Mouse (Mus musculus): ENCODE results near the gene Ptpn7. TPM values are rescaled to one million over a fixed set of nuclear protein-coding genes. Genes with fewer than 3 reads are reported as not detected.
"Not testable (repeated sequence)": the region's sequence is repeated elsewhere in the genome, so short reads cannot be mapped to it uniquely, and the experiment has no call there.

The Ptpn7 gene
- total and polyA plus RNA-seq, 3 experiments: 202 to 215 TPM; not detected in 1

- DNase-seq (ENCODE audit: low read depth, low spot score): peak; percentile 21
- Histone ChIP-seq H3K79me2 (ENCODE audit: control insufficient read depth, insufficient read depth, low read length, poor library complexity) (no peaks in the 10 kb centered on the region), H3K4me3 (ENCODE audit: control insufficient read depth in 1 of 2, insufficient read depth in 1 of 2, low read depth in 2 of 2, low read length in 2 of 2) (no peak overlapping the region), H3K4me1 (ENCODE audit: control insufficient read depth in 1 of 2, insufficient read depth in 2 of 2, low read length in 2 of 2) (no peaks in the 10 kb centered on the region), H3K9ac (ENCODE audit: control insufficient read depth, low read depth, low read length, poor library complexity, severe bottlenecking) (no peak overlapping the region), H3K27me3 (ENCODE audit: control insufficient read depth in 1 of 2, insufficient read depth in 2 of 2, low read length in 2 of 2) (peaks cover 0 to 1% of the 10 kb centered on the region in 2 experiments; a peak in 1 of 4 replicates), H3K36me3 (ENCODE audit: control insufficient read depth in 1 of 2, insufficient read depth in 2 of 2, low read length in 2 of 2) (no peaks in the 10 kb centered on the region), H3K27ac (ENCODE audit: control insufficient read depth, low read depth, low read length) (no peak overlapping the region), H3K9me3 (replicated peaks; ENCODE audit: insufficient read depth, low read length) (no peaks in the 10 kb centered on the region)
- TF ChIP-seq GATA1 (IDR thresholded peaks at IDR 0.05; ENCODE audit: low read depth, low read length): peak; percentile 26; the same call in 1 of the 2 replicates
- no peak for TF ChIP-seq NELFE (IDR thresholded peaks at IDR 0.05; ENCODE audit: low read depth, low read length)
- TF ChIP-seq KAT2A (conservative IDR thresholded peaks at IDR 0.05; ENCODE audit: low read depth, low read length): no peak
- peak; percentile 35; the same call in 1 of the 2 replicates for TF ChIP-seq RCOR1 (IDR thresholded peaks at IDR 0.05; ENCODE audit: low read depth, low read length)
- TF ChIP-seq POLR2A (IDR thresholded peaks at IDR 0.05; ENCODE audit: control insufficient read depth in 1 of 2, insufficient read depth in 1 of 2, low read depth in 1 of 2, low read length in 2 of 2, poor library complexity in 1 of 2): no peak
Measured at GRCm38 (mm10) chr1:135188197-135188596, 55.7 kb downstream of the Ptpn7 start.

- Histone ChIP-seq H3K4me3 (ENCODE audit: control insufficient read depth in 1 of 2, insufficient read depth in 1 of 2, low read depth in 2 of 2, low read length in 2 of 2) (no peak overlapping the region), H3K79me2 (ENCODE audit: control insufficient read depth, insufficient read depth, low read length, poor library complexity) (no peaks in the 10 kb centered on the region), H3K9me3 (replicated peaks; ENCODE audit: insufficient read depth, low read length) (no peaks in the 10 kb centered on the region), H3K9ac (ENCODE audit: control insufficient read depth, low read depth, low read length, poor library complexity, severe bottlenecking) (no peak overlapping the region), H3K27ac (ENCODE audit: control insufficient read depth, low read depth, low read length) (no peak overlapping the region), H3K36me3 (ENCODE audit: control insufficient read depth in 1 of 2, insufficient read depth in 2 of 2, low read length in 2 of 2) (no peaks in the 10 kb centered on the region), H3K4me1 (ENCODE audit: control insufficient read depth in 1 of 2, insufficient read depth in 2 of 2, low read length in 2 of 2) (no peaks in the 10 kb centered on the region), H3K27me3 (ENCODE audit: control insufficient read depth in 1 of 2, insufficient read depth in 2 of 2, low read length in 2 of 2) (peaks cover 0 to under 1% of the 10 kb centered on the region in 2 experiments; a peak in 1 of 4 replicates)
- no peak for DNase-seq (ENCODE audit: low read depth, low spot score)
- TF ChIP-seq NRF1 (IDR thresholded peaks at IDR 0.05; ENCODE audit: insufficient read depth, low read depth, low read length, poor library complexity, severe bottlenecking): no peak
- no peak for TF ChIP-seq MEF2A (IDR thresholded peaks at IDR 0.05; ENCODE audit: extremely low read depth, insufficient replicate concordance, low read depth, low read length, poor library complexity, severe bottlenecking)
- no peak for TF ChIP-seq MAX (IDR thresholded peaks at IDR 0.05; ENCODE audit: low read length)
- TF ChIP-seq ETS1 (IDR thresholded peaks at IDR 0.05; ENCODE audit: low read depth, low read length): no peak
- TF ChIP-seq ZC3H11A (IDR thresholded peaks at IDR 0.05; ENCODE audit: low read depth, low read length): no peak
- no peak for TF ChIP-seq POLR2AphosphoS2 (IDR thresholded peaks at IDR 0.05; ENCODE audit: low read length)
Measured at GRCm38 (mm10) chr1:135189186-135189585, 56.7 kb downstream of the Ptpn7 start.

GRCm38 (mm10) chr1:135194335-135194734 is 61.8 kb downstream of the Ptpn7 start:
- not testable (repeated sequence) for H3K4me3 ChIP-seq (ENCODE audit: control insufficient read depth in 1 of 2, insufficient read depth in 1 of 2, low read depth in 2 of 2, low read length in 2 of 2); H3K36me3 ChIP-seq (ENCODE audit: control insufficient read depth in 1 of 2, insufficient read depth in 2 of 2, low read length in 2 of 2); H3K27ac ChIP-seq (ENCODE audit: control insufficient read depth, low read depth, low read length); DNase-seq (ENCODE audit: low read depth, low spot score); H3K27me3 ChIP-seq (ENCODE audit: control insufficient read depth in 1 of 2, insufficient read depth in 2 of 2, low read length in 2 of 2); H3K79me2 ChIP-seq (ENCODE audit: control insufficient read depth, insufficient read depth, low read length, poor library complexity); H3K4me1 ChIP-seq (ENCODE audit: control insufficient read depth in 1 of 2, insufficient read depth in 2 of 2, low read length in 2 of 2); H3K9me3 ChIP-seq (replicated peaks; ENCODE audit: insufficient read depth, low read length); H3K9ac ChIP-seq (ENCODE audit: control insufficient read depth, low read depth, low read length, poor library complexity, severe bottlenecking)

Other genes starting within 250 kb of the Ptpn7 start
- gene Ppp1r12b, start 176.8 kb upstream of the Ptpn7 start, total RNA-seq (2012; rRNA removed): 4.5 and 4.7 TPM in 2 replicates
- gene Ppp1r12b, start 176.8 kb upstream of the Ptpn7 start, polyA plus RNA-seq (2012; ENCODE audit: insufficient read depth in 1 of 2, insufficient read length in 2 of 2, low read depth in 1 of 2, low replicate concordance in 2 of 2, missing spikeins in 1 of 2): 1 to 10 TPM in 1 of 2 experiments, not detected in 1; 7.8 TPM
- gene Ube2t, start 170.1 kb upstream of the Ptpn7 start, total RNA-seq (2012; rRNA removed): 14.4 and 16.9 TPM in 2 replicates
- 10 to 100 TPM in 1 of 2 experiments, not detected in 1; 23.1 TPM for gene Ube2t, start 170.1 kb upstream of the Ptpn7 start, polyA plus RNA-seq (2012; ENCODE audit: insufficient read depth in 1 of 2, insufficient read length in 2 of 2, low read depth in 1 of 2, low replicate concordance in 2 of 2, missing spikeins in 1 of 2)
- gene Lgr6, start 27.4 kb upstream of the Ptpn7 start, total RNA-seq (2012; rRNA removed): 0.04 and 0.07 TPM in 2 replicates
- under 1 TPM in 1 of 2 experiments, not detected in 1; 0.10 TPM for gene Lgr6, start 27.4 kb upstream of the Ptpn7 start, polyA plus RNA-seq (2012; ENCODE audit: insufficient read depth in 1 of 2, insufficient read length in 2 of 2, low read depth in 1 of 2, low replicate concordance in 2 of 2, missing spikeins in 1 of 2)
- gene Arl8a, start 14.1 kb downstream of the Ptpn7 start, total RNA-seq (2012; rRNA removed): 8.0 and 9.0 TPM in 2 replicates
- 10 to 100 TPM in 1 of 2 experiments, not detected in 1; 47.7 TPM for gene Arl8a, start 14.1 kb downstream of the Ptpn7 start, polyA plus RNA-seq (2012; ENCODE audit: insufficient read depth in 1 of 2, insufficient read length in 2 of 2, low read depth in 1 of 2, low replicate concordance in 2 of 2, missing spikeins in 1 of 2)
- gene Gpr37l1, start 35.0 kb downstream of the Ptpn7 start, total RNA-seq (2012; rRNA removed): not detected in 2 replicates
- gene Gpr37l1, start 35.0 kb downstream of the Ptpn7 start, polyA plus RNA-seq (2012; ENCODE audit: insufficient read depth in 1 of 2, insufficient read length in 2 of 2, low read depth in 1 of 2, low replicate concordance in 2 of 2, missing spikeins in 1 of 2): not detected
- not detected in 2 replicates for gene Elf3, start 125.9 kb downstream of the Ptpn7 start, total RNA-seq (2012; rRNA removed)
- not detected for gene Elf3, start 125.9 kb downstream of the Ptpn7 start, polyA plus RNA-seq (2012; ENCODE audit: insufficient read depth in 1 of 2, insufficient read length in 2 of 2, low read depth in 1 of 2, low replicate concordance in 2 of 2, missing spikeins in 1 of 2)
- 6.5 and 8.1 TPM in 2 replicates for gene Rnpep, start 151.4 kb downstream of the Ptpn7 start, total RNA-seq (2012; rRNA removed)
- 10 to 100 TPM in 1 of 2 experiments, not detected in 1; 17.4 TPM for gene Rnpep, start 151.4 kb downstream of the Ptpn7 start, polyA plus RNA-seq (2012; ENCODE audit: insufficient read depth in 1 of 2, insufficient read length in 2 of 2, low read depth in 1 of 2, low replicate concordance in 2 of 2, missing spikeins in 1 of 2)
- 177 and 182 TPM in 2 replicates for gene Timm17a, start 181.1 kb downstream of the Ptpn7 start, total RNA-seq (2012; rRNA removed)
- 100 to 1,000 TPM in 1 of 2 experiments, not detected in 1; 315 TPM for gene Timm17a, start 181.1 kb downstream of the Ptpn7 start, polyA plus RNA-seq (2012; ENCODE audit: insufficient read depth in 1 of 2, insufficient read length in 2 of 2, low read depth in 1 of 2, low replicate concordance in 2 of 2, missing spikeins in 1 of 2)
- not detected in 2 replicates for gene Lmod1, start 192.1 kb downstream of the Ptpn7 start, total RNA-seq (2012; rRNA removed)
- not detected for gene Lmod1, start 192.1 kb downstream of the Ptpn7 start, polyA plus RNA-seq (2012; ENCODE audit: insufficient read depth in 1 of 2, insufficient read length in 2 of 2, low read depth in 1 of 2, low replicate concordance in 2 of 2, missing spikeins in 1 of 2)
- not detected in 2 replicates for gene Shisa4, start 242.5 kb downstream of the Ptpn7 start, total RNA-seq (2012; rRNA removed)
- not detected for gene Shisa4, start 242.5 kb downstream of the Ptpn7 start, polyA plus RNA-seq (2012; ENCODE audit: insufficient read depth in 1 of 2, insufficient read length in 2 of 2, low read depth in 1 of 2, low replicate concordance in 2 of 2, missing spikeins in 1 of 2)